Mouse (Mus musculus) embryonic fibroblast, embryonic 13.5 days (primary cell): ENCODE data around the gene Clspn.

Experiments used
- CTCF ChIP-seq: IDR thresholded peaks from 2 replicates; pipeline ENCODE4 v1.5.1; 2011; ENCODE audit warnings: mild to moderate bottlenecking, control low read depth, low read length, moderate library complexity, borderline replicate concordance; ENCODE audit not compliant: insufficient read depth
- POLR2A ChIP-seq: IDR thresholded peaks from 2 replicates; pipeline ENCODE4 v1.6.1; 2011; ENCODE audit warnings: low read depth, mild to moderate bottlenecking, control low read depth, low read length, moderate library complexity

DNA sequence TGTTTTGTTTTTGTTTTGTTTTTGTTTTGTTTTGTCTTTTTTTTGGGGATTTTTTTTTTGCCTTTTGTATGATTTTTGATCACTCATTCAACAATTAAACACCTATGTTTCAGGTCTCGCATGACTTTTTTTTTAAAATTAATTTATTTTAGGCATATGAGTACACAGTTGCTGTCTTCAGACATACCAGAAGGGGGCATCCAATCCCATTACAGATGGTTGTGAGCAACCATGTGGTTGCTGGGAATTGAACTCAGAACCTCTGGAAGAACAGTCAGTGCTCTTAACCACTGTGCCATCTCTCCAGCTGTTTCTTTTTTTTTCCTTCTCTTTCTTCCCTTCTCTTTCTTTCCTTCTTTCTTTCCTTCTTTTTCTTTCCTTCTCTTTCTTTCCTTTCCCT lies 3.0 kb upstream of the Clspn start:
- no peak for TF ChIP-seq POLR2A
- no peak for TF ChIP-seq CTCF
